8 mouse cellular contexts compared by ENCODE assay signal in the genomic region with DNA sequence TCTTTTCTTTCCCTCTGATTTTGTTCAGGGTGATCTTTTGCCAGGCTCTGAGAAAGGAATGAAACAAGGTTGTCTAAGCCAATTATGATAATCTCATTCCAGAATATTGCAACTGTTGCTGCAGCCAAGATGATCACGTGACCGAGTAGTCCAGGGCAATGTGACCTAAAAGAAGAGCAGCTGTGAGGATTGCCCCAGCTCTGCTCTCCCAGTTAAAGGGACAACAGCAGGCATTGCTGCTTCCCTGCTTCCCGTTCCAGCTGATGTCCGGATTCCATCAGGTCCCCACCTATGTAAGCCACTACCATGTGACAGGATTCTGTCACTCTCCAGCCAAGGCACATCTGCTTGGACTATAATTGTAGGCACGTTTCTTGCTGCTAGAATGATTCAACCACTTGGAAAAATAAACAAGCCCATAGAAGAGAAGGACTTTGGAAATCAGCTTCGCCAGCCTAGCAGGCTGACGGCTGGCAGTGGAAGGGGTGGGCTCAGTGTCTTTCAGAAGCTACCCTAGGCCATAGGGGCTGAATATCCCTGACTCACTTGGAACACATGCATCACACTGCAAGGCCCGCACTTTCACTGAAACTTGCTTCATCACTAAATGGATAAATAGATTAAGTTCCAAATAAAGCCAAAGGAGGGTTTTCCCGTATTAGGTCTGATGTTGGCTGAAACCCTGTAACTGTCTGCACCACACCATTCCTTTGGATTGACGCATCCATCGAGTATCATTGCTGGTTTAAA. TPM values are rescaled to one million over a fixed set of nuclear protein-coding genes. Genes with fewer than 3 reads are reported as not detected.
DNase-seq lines count a peak whose midpoint lies in the region; ATAC-seq and TF ChIP-seq lines count a peak whose summit lies in the region.

No protein-coding gene starts in this region.

- no peaks in the 10 kb centered on the region for H3K9me3 ChIP-seq in hindbrain, postnatal 0 days (ENCODE audit: low read length)
- H3K9me3 ChIP-seq in hindbrain, embryonic 13.5 days: no peaks in the 10 kb centered on the region
- H3K9me3 ChIP-seq in midbrain, embryonic 12.5 days: no peaks in the 10 kb centered on the region

- peak; percentile 30; the same call in 1 of the 2 replicates for ATAC-seq in hindbrain, postnatal 0 days
- no peak for ATAC-seq in hindbrain, embryonic 13.5 days (ENCODE audit: low FRiP score)
- ATAC-seq in midbrain, embryonic 12.5 days (ENCODE audit: low FRiP score, low read depth): peak; percentile 24
- no peak for ATAC-seq in monocyte, adult 5-6 weeks (replicated peaks; ENCODE audit: insufficient number of reproducible peaks, low FRiP score, low TSS enrichment, poor library complexity, severe bottlenecking)

- peak overlapping the region; percentile 97 for H3K4me2 ChIP-seq in hindbrain, postnatal 0 days (ENCODE audit: low read depth, low read length)
- H3K4me2 ChIP-seq in hindbrain, embryonic 13.5 days: no peak overlapping the region
- H3K4me2 ChIP-seq in midbrain, embryonic 12.5 days (replicated peaks): peak overlapping the region; percentile 32

- H3K4me1 ChIP-seq in hindbrain, postnatal 0 days (ENCODE audit: insufficient read depth, low read length): 0 out of 2 replicates have a peak, but pooled peaks cover 3% of the 10 kb centered on the region
- peaks cover 13% of the 10 kb centered on the region for H3K4me1 ChIP-seq in hindbrain, embryonic 13.5 days (replicated peaks)
- peaks cover 12% of the 10 kb centered on the region for H3K4me1 ChIP-seq in heart, adult 2 months (ENCODE audit: control insufficient read depth, insufficient read depth, low read length)
- H3K4me1 ChIP-seq in midbrain, embryonic 12.5 days: peaks cover 19% of the 10 kb centered on the region

- peak; percentile 82; the same call in 1 of the 2 replicates for TF ChIP-seq EP300 in heart, adult 2 months (IDR thresholded peaks at IDR 0.05; ENCODE audit: insufficient read depth, low read depth, low read length)

- 0 out of 2 replicates have a peak, but pooled peaks cover 1% of the 10 kb centered on the region for H3K79me2 ChIP-seq in heart, adult 2 months (replicated peaks; ENCODE audit: control insufficient read depth, insufficient read depth, low read length)

- H3K27ac ChIP-seq in hindbrain, postnatal 0 days: peak overlapping the region; percentile 69; the same call in 1 of the 2 replicates
- no peak overlapping the region for H3K27ac ChIP-seq in hindbrain, embryonic 13.5 days
- H3K27ac ChIP-seq in heart, adult 2 months: peak overlapping the region; percentile 91
- H3K27ac ChIP-seq in midbrain, embryonic 12.5 days (replicated peaks): peak overlapping the region; percentile 58

- intact Hi-C loops in heart, adult 2 months (cut with DNase I): no loop called here

- peak overlapping the region; percentile 17; the same call in 1 of the 2 replicates for H3K4me3 ChIP-seq in hindbrain, postnatal 0 days (ENCODE audit: low read length)
- H3K4me3 ChIP-seq in hindbrain, embryonic 13.5 days: no peak overlapping the region
- peak overlapping the region; percentile 49 for H3K4me3 ChIP-seq in heart, adult 2 months
- no peak overlapping the region for H3K4me3 ChIP-seq in midbrain, embryonic 12.5 days

- no peaks in the 10 kb centered on the region for H3K36me3 ChIP-seq in hindbrain, postnatal 0 days (ENCODE audit: insufficient read depth, low read length)
- H3K36me3 ChIP-seq in hindbrain, embryonic 13.5 days: no peaks in the 10 kb centered on the region
- H3K36me3 ChIP-seq in heart, adult 2 months (ENCODE audit: control insufficient read depth, insufficient read depth, low read length): no peaks in the 10 kb centered on the region
- no peaks in the 10 kb centered on the region for H3K36me3 ChIP-seq in midbrain, embryonic 12.5 days

- DNase-seq in hindbrain, postnatal 0 days (ENCODE audit: low spot score): peak; percentile 72
- peak; percentile 64 to 72 for DNase-seq in adrenal gland, postnatal 36 days
- DNase-seq in heart, adult 2 months: peak; percentile 66 to 84
- DNase-seq in layer of hippocampus, adult 8-10 months (ENCODE audit: low spot score in 2 of 2): peak; percentile 57 to 70
- DNase-seq in urinary bladder, postnatal 36 days (ENCODE audit: low spot score in 2 of 2): peak; percentile 33 to 75

- TF ChIP-seq CTCF in hindbrain, postnatal 0 days (IDR thresholded peaks at IDR 0.05; ENCODE audit: low read depth): no peak
- TF ChIP-seq CTCF in heart, adult 2 months (IDR thresholded peaks at IDR 0.05): no peak

- H3K27me3 ChIP-seq in hindbrain, postnatal 0 days (ENCODE audit: insufficient read depth, low read length): no peaks in the 10 kb centered on the region
- H3K27me3 ChIP-seq in hindbrain, embryonic 13.5 days: no peaks in the 10 kb centered on the region
- no peaks in the 10 kb centered on the region for H3K27me3 ChIP-seq in heart, adult 2 months (ENCODE audit: control insufficient read depth, insufficient read depth, low read length)
- H3K27me3 ChIP-seq in midbrain, embryonic 12.5 days: no peaks in the 10 kb centered on the region

- 51% methylated on average over 11 of the region's 11 CpGs for WGBS in hindbrain, postnatal 0 days
- WGBS in hindbrain, embryonic 13.5 days: 64% methylated on average over 11 of the region's 11 CpGs
- 29% methylated on average over 11 of the region's 11 CpGs for WGBS in heart, adult 2 months
- WGBS in midbrain, embryonic 12.5 days: 49% methylated on average over 11 of the region's 11 CpGs

- H3K9ac ChIP-seq in hindbrain, postnatal 0 days (replicated peaks; ENCODE audit: low read length): peak overlapping the region; percentile 33; the same call in 1 of the 2 replicates
- no peak overlapping the region for H3K9ac ChIP-seq in hindbrain, embryonic 13.5 days
- H3K9ac ChIP-seq in heart, adult 2 months (ENCODE audit: low read depth, low read length): no peak overlapping the region
- no peak overlapping the region for H3K9ac ChIP-seq in midbrain, embryonic 12.5 days (replicated peaks)

- TF ChIP-seq POLR2A in heart, adult 2 months (IDR thresholded peaks at IDR 0.05; ENCODE audit: insufficient read depth, low read depth, low read length): peak; percentile 40; the same call in 1 of the 2 replicates

RNA-seq across cellular contexts. Expression of a gene that starts 23.8 kb away (rescaled TPM):
- total RNA-seq in hindbrain, postnatal 0 days (2014; rRNA removed): 84.2 and 85.1 TPM in 2 replicates
- polyA plus RNA-seq in hindbrain, postnatal 0 days (2015; fragmentation: Nextera tagmentation; extraction: Ambion mirVana): 20.7 and 20.9 TPM in 2 replicates
- polyA plus RNA-seq in hindbrain, embryonic 13.5 days (2015; fragmentation: Nextera tagmentation; extraction: Ambion mirVana): 22.5 and 22.8 TPM in 2 replicates
- 100 to 1,000 TPM; 183 to 606 TPM for total RNA-seq in adrenal gland, postnatal 36 days (2021)
- 100 to 1,000 TPM; 149 to 173 TPM for total RNA-seq in heart, adult 2 months (2021)
- 75.4 and 121 TPM in 2 replicates for polyA plus RNA-seq in heart, adult 2 months (2012; rRNA removed)
- total RNA-seq in layer of hippocampus, adult 8-10 months (2022): 10 to 100 TPM; 47.2 to 72.0 (median 60.2) TPM
- 26.2 and 27.1 TPM in 2 replicates for polyA plus RNA-seq in midbrain, embryonic 12.5 days (2016; fragmentation: Nextera tagmentation; extraction: Ambion mirVana)
- 1.9 to 6.5 TPM (median 5.3 TPM) in 3 replicates for total RNA-seq in monocyte, adult 5-6 weeks (2017)

Comparison
In these comparisons a context has a peak if more than half of its experiments do, and no peak if none do; other contexts are left out.
1. ATAC-seq: peak in hindbrain, postnatal 0 days (single experiment) and midbrain, embryonic 12.5 days (single experiment); none in hindbrain, embryonic 13.5 days (single experiment) and monocyte, adult 5-6 weeks (single experiment).
2. H3K4me3 ChIP-seq: peak in hindbrain, postnatal 0 days (single experiment) and heart, adult 2 months (single experiment); none in hindbrain, embryonic 13.5 days (single experiment) and midbrain, embryonic 12.5 days (single experiment).
3. Peak in every context shown above with its lines, with median percentiles within 50 percentile points of each other: DNase-seq.